Mouse (Mus musculus): ENCODE results near the gene Chd6. TPM values are rescaled to one million over a fixed set of nuclear protein-coding genes. Genes with fewer than 3 reads are reported as not detected.

Gene Chd6
- total and polyA plus RNA-seq, 2 experiments from 2014 or later: 20.7 to 61.0 TPM

DNA sequence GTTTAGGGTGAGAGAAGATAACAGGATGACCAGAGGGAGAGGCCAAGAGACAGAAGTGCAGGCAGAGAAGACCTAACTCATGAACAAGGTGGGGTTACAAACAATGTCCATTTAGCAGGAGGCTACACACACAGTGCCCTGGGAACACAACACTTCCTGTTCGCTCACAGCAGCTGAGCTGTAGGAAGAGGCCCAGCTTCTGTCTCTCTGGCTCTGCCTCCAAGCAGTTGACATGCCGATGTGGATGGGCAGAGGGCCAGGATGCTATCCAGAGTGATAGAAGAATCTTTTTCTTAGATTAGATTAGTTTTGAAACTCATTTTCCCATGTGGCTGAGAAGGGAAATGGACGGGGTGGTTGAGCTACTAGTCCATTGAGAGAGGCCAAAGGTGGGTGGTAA, 28.1 kb upstream of the Chd6 start:
- H3K27ac ChIP-seq (ENCODE audit: low read depth, low read length): no peak overlapping the region
- no peak for TF ChIP-seq CTCF (IDR thresholded peaks at IDR 0.05; ENCODE audit: low read depth)
- no peaks in the 10 kb centered on the region for H3K36me3 ChIP-seq (ENCODE audit: insufficient read depth)
- H3K4me2 ChIP-seq (ENCODE audit: low read depth): no peak overlapping the region
- H3K4me3 ChIP-seq (ENCODE audit: low read depth, low read length): no peak overlapping the region
- H3K27me3 ChIP-seq (ENCODE audit: insufficient read depth, low read length): no peaks in the 10 kb centered on the region
- peaks cover 4% of the 10 kb centered on the region; the same call in 1 of the 2 replicates for H3K4me1 ChIP-seq (ENCODE audit: insufficient read depth)
- WGBS: 56% methylated on average over 3 of the region's 3 CpGs
- ATAC-seq: no peak
- no peak for DNase-seq
- no peak overlapping the region for H3K9ac ChIP-seq
- no peaks in the 10 kb centered on the region for H3K9me3 ChIP-seq (ENCODE audit: low read length)

- Histone ChIP-seq H3K4me2 (ENCODE audit: low read depth) (no peak overlapping the region), H3K4me3 (ENCODE audit: low read depth, low read length) (no peak overlapping the region), H3K36me3 (ENCODE audit: insufficient read depth) (no peaks in the 10 kb centered on the region), H3K4me1 (ENCODE audit: insufficient read depth) (peaks cover 11% of the 10 kb centered on the region; the same call in 1 of the 2 replicates), H3K9me3 (ENCODE audit: low read length) (no peaks in the 10 kb centered on the region), H3K27ac (ENCODE audit: low read depth, low read length) (no peak overlapping the region), H3K27me3 (ENCODE audit: insufficient read depth, low read length) (no peaks in the 10 kb centered on the region), H3K9ac (no peak overlapping the region)
- DNase-seq: peak; percentile 71
- no peak for ATAC-seq
- WGBS: 23% methylated on average over 10 of the region's 10 CpGs
- TF ChIP-seq CTCF (IDR thresholded peaks at IDR 0.05; ENCODE audit: low read depth): no peak
Observed at GRCm38 (mm10) chr2:161128367-161129111, 19.7 kb upstream of the Chd6 start.

DNA sequence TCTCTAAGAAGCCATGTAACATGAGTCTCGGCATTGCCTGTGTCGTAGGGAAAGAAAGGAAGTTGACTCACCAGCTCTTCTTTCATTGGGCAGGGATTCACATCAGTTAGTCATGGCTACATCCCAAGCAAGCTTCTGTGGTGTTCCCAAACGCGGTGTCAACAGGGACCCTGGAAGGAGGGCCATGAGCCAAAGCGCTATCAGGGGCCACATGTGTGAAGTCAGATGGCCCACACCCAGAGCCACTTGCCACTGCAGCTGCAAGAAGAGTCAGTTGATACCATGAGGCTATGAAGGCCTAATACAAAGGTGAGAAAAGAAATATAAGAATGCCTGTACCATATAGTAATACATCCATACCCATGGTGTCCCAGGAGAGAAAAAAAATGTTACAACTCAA, 3.1 kb upstream of the Chd6 start:
- ATAC-seq: no peak
- Histone ChIP-seq H3K4me2 (ENCODE audit: low read depth) (no peak overlapping the region), H3K9ac (no peak overlapping the region), H3K9me3 (ENCODE audit: low read length) (no peaks in the 10 kb centered on the region), H3K4me1 (ENCODE audit: insufficient read depth) (peaks cover 14% of the 10 kb centered on the region), H3K27ac (ENCODE audit: low read depth, low read length) (no peak overlapping the region), H3K4me3 (ENCODE audit: low read depth, low read length) (no peak overlapping the region), H3K36me3 (ENCODE audit: insufficient read depth) (no peaks in the 10 kb centered on the region), H3K27me3 (ENCODE audit: insufficient read depth, low read length) (no peaks in the 10 kb centered on the region)
- DNase-seq: no peak
- 86% methylated on average over 5 of the region's 5 CpGs for WGBS
- no peak for TF ChIP-seq CTCF (IDR thresholded peaks at IDR 0.05; ENCODE audit: low read depth)

DNA sequence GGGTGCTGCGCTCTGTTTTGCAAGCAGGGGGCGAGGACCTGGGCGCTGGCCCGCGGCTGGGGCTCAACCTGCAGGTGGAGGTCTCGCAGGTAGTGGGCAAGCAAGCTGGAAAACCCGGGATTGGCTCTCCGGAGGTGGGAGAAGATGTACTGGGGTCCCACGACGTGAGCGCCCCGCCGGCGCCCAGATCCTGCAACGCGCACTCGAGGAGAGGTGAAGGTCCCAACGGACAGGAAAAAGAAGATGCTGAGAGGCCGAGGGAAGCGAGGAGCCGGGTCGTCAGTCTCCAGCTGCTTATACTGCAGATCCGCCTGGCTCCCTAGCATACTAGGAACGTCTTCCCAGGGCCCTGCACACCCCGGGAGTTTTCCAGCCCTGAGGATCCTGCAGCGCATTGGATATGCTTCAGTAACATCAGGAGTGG, 535 bp upstream of the Chd6 start:
- Histone ChIP-seq H3K4me3 (ENCODE audit: low read depth, low read length) (peak overlapping the region; percentile 100), H3K4me2 (ENCODE audit: low read depth) (peak overlapping the region; percentile 70), H3K9ac (peak overlapping the region; percentile 75), H3K4me1 (ENCODE audit: insufficient read depth) (peaks cover 18% of the 10 kb centered on the region), H3K27ac (ENCODE audit: low read depth, low read length) (peak overlapping the region; percentile 88), H3K9me3 (ENCODE audit: low read length) (no peaks in the 10 kb centered on the region), H3K27me3 (ENCODE audit: insufficient read depth, low read length) (no peaks in the 10 kb centered on the region), H3K36me3 (ENCODE audit: insufficient read depth) (no peaks in the 10 kb centered on the region)
- WGBS: under 1% methylated on average over 26 of the region's 26 CpGs
- DNase-seq (peak; percentile 73), ATAC-seq (peak; percentile 28)
- TF ChIP-seq CTCF (IDR thresholded peaks at IDR 0.05; ENCODE audit: low read depth): no peak

GRCm38 (mm10) chr2:161108085-161108927, 569 bp downstream of the Chd6 start:
- Histone ChIP-seq H3K27me3 (ENCODE audit: insufficient read depth, low read length) (no peaks in the 10 kb centered on the region), H3K9me3 (ENCODE audit: low read length) (no peaks in the 10 kb centered on the region), H3K36me3 (ENCODE audit: insufficient read depth) (no peaks in the 10 kb centered on the region), H3K27ac (ENCODE audit: low read depth, low read length) (peak overlapping the region; percentile 96), H3K4me3 (ENCODE audit: low read depth, low read length) (peak overlapping the region; percentile 100), H3K4me1 (ENCODE audit: insufficient read depth) (peaks cover 18% of the 10 kb centered on the region), H3K4me2 (ENCODE audit: low read depth) (peak overlapping the region; percentile 70), H3K9ac (peak overlapping the region; percentile 79)
- ATAC-seq: peak; percentile 16
- under 1% methylated on average over 75 of the region's 77 CpGs for WGBS
- DNase-seq: peak; percentile 56
- TF ChIP-seq CTCF (IDR thresholded peaks at IDR 0.05; ENCODE audit: low read depth): no peak

DNA sequence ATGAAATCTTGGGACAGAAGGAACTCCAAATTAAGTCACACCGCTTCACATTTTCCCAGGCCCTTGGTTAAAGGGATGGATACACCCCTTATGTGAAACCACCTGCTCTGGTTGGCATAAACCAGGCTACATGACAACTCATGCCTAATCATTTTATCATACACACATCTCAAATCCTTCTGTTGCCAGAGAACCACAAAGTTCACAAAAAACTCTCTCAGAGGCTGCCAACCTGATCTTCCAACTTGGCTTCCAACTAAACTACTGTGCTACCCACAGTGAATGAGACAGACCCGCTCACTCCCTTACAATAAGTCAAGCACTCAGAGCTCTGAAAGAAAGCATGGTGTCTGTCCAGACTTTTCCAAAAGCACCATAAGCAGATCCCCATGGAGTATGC, 1.6 kb downstream of the Chd6 start:
- ATAC-seq (no peak), DNase-seq (peak; percentile 37)
- Histone ChIP-seq H3K27me3 (ENCODE audit: insufficient read depth, low read length) (no peaks in the 10 kb centered on the region), H3K27ac (ENCODE audit: low read depth, low read length) (no peak overlapping the region), H3K4me2 (ENCODE audit: low read depth) (peak overlapping the region; percentile 70), H3K9me3 (ENCODE audit: low read length) (no peaks in the 10 kb centered on the region), H3K9ac (peak overlapping the region; percentile 79; the same call in 1 of the 2 replicates), H3K36me3 (ENCODE audit: insufficient read depth) (no peaks in the 10 kb centered on the region), H3K4me3 (ENCODE audit: low read depth, low read length) (0 out of 2 replicates have a peak overlapping the region, but pooled peaks have one; percentile 100), H3K4me1 (ENCODE audit: insufficient read depth) (peaks cover 18% of the 10 kb centered on the region)
- TF ChIP-seq CTCF (IDR thresholded peaks at IDR 0.05; ENCODE audit: low read depth): no peak
- WGBS: 37% methylated on average over 2 of the region's 2 CpGs

DNA sequence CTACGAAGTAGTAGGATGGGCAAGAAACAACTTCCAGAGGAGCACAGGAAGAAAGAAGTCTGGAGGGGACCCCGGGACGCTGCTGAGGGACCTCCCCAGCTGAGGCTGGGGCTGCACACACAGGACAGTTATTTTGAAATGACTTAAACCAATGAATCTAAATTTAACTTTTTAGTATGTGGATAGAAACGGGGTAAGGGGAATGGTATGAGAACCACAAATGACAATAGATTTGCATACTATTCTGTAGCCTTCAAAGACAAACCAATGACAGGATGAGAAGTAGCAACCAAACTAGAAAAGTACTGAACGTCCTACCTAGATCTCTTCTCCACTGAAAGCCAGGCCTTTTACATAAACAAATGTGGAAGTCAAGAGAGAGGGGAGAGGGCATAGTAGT, 5.1 kb downstream of the Chd6 start:
- no peaks in the 10 kb centered on the region for H3K9me3 ChIP-seq (ENCODE audit: low read length)
- no peak for DNase-seq
- no peak overlapping the region for H3K4me3 ChIP-seq (ENCODE audit: low read depth, low read length)
- no peak for TF ChIP-seq CTCF (IDR thresholded peaks at IDR 0.05; ENCODE audit: low read depth)
- ATAC-seq: no peak
- H3K4me2 ChIP-seq (ENCODE audit: low read depth): no peak overlapping the region
- no peaks in the 10 kb centered on the region for H3K36me3 ChIP-seq (ENCODE audit: insufficient read depth)
- H3K27me3 ChIP-seq (ENCODE audit: insufficient read depth, low read length): no peaks in the 10 kb centered on the region
- WGBS: 72% methylated on average over 5 of the region's 5 CpGs
- H3K27ac ChIP-seq (ENCODE audit: low read depth, low read length): no peak overlapping the region
- H3K4me1 ChIP-seq (ENCODE audit: insufficient read depth): peaks cover 12% of the 10 kb centered on the region
- no peak overlapping the region for H3K9ac ChIP-seq
